Mouse (Mus musculus) ES-E14 (cell line): ENCODE results near the gene Tmem123. TPM values are rescaled to one million over a fixed set of nuclear protein-coding genes. Genes with fewer than 3 reads are reported as not detected.

Experiments
- DNase-seq: peaks from one replicate; pipeline ENCODE4 v3.0.0-alpha.2; 2013; ENCODE audit warnings: low read depth, low spot score
- H3K27ac ChIP-seq: 2 replicates; pipeline ENCODE4 v1.5.1; 2012; ENCODE audit warnings: low read depth, mild to moderate bottlenecking, low read length, moderate library complexity, mixed read lengths; ENCODE audit not compliant: poor library complexity, insufficient read depth, severe bottlenecking
- H3K36me3 ChIP-seq: 2 replicates; pipeline ENCODE4 v1.6.1; 2012; ENCODE audit warnings: mild to moderate bottlenecking, low read length, moderate library complexity, mixed read lengths; ENCODE audit not compliant: control insufficient read depth, poor library complexity, insufficient read depth, severe bottlenecking
- H3K4me1 ChIP-seq, 2 experiments: fragments of 150-350 bp in 1 of 2; sonication (generic) in 1 of 2; 2 replicates each; pipeline ENCODE4 v1.6.1; 2012; ENCODE audit warnings: low read length in 2 of 2, mild to moderate bottlenecking in 1 of 2, mixed read lengths in 1 of 2; ENCODE audit not compliant: control insufficient read depth in 2 of 2, insufficient read depth in 2 of 2, poor library complexity in 1 of 2
- H3K4me3 ChIP-seq, 2 experiments: fragments of 150-350 bp in 1 of 2; sonication (generic) in 1 of 2; 2 replicates each; pipeline ENCODE4 v1.5.1; 2012; ENCODE audit warnings: low read length in 2 of 2, low read depth in 1 of 2, mild to moderate bottlenecking in 1 of 2, mixed read lengths in 1 of 2; ENCODE audit not compliant: insufficient read depth in 1 of 2, poor library complexity in 1 of 2, severe bottlenecking in 1 of 2
- H3K9ac ChIP-seq: 2 replicates; pipeline ENCODE4 v1.6.1; 2012; ENCODE audit warnings: low read depth, mild to moderate bottlenecking, low read length, mixed read lengths; ENCODE audit not compliant: poor library complexity, insufficient read depth, severe bottlenecking
- H3K9me3 ChIP-seq: fragments of 150-350 bp; sonication (generic); 2 replicates; pipeline ENCODE4 v1.6.1; 2012; ENCODE audit warnings: low read depth, mild to moderate bottlenecking, low read length; ENCODE audit not compliant: control insufficient read depth, insufficient read depth
- CHD2 ChIP-seq: IDR thresholded peaks from 2 replicates; pipeline ENCODE4 v1.6.1; 2014; ENCODE audit warnings: mild to moderate bottlenecking, low read depth, low read length, inconsistent platforms
- HCFC1 ChIP-seq: IDR thresholded peaks from 2 replicates; pipeline ENCODE4 v1.6.1; 2012; ENCODE audit warnings: low read length, inconsistent platforms, borderline replicate concordance; ENCODE audit not compliant: insufficient read depth
- MAFK ChIP-seq: IDR thresholded peaks from 2 replicates; pipeline ENCODE4 v1.6.1; 2014; ENCODE audit warnings: mild to moderate bottlenecking, low read depth, low read length, inconsistent platforms; ENCODE audit not compliant: insufficient read depth
- ZC3H11A ChIP-seq: IDR thresholded peaks from 2 replicates; pipeline ENCODE4 v1.6.1; 2012; ENCODE audit warnings: low read depth, mild to moderate bottlenecking, inconsistent platforms, low read length, borderline replicate concordance
- ZNF384 ChIP-seq: IDR thresholded peaks from 2 replicates; pipeline ENCODE4 v1.6.1; 2012; ENCODE audit warnings: low read depth, low read length, inconsistent platforms
- in situ Hi-C, 2 experiments: fragments of 600-800 bp; cut with MboI; formaldehyde crosslinking; loops; one replicate each; pipeline ENCODE4 v1.15.1; 2025; ENCODE audit warnings: low sequenced_read_pairs in 2 of 2, inconsistent platforms in 1 of 2; ENCODE audit not compliant: unreplicated experiment in 2 of 2
- total RNA-seq: library from RNA; depleted of rRNA; stranded (reverse); fragments of 300-350 nt; gene quantifications from 2 replicates; pipeline ENCODE4 v1.2.3, GENCODE M21; 2012

Gene Tmem123
- total RNA-seq, 1 experiment: 27.5 TPM

- no peak for TF ChIP-seq CHD2
- no peak for TF ChIP-seq ZNF384
- no peak for TF ChIP-seq ZC3H11A
- TF ChIP-seq MAFK: no peak
- no peak for TF ChIP-seq HCFC1
- Histone ChIP-seq H3K36me3 (peaks cover 5% of the 10 kb centered on the region; the same call in 1 of the 2 replicates), H3K4me3 (no peak overlapping the region), H3K9ac (no peak overlapping the region), H3K4me1 (peaks cover 0 to 2% of the 10 kb centered on the region in 2 experiments; a peak in 1 of 4 replicates), H3K9me3 (no peaks in the 10 kb centered on the region), H3K27ac (no peak overlapping the region)
- no peak for DNase-seq
- in situ Hi-C loops: no loop called here
Measured at GRCm38 (mm10) chr9:7779786-7780185, 15.9 kb downstream of the Tmem123 start.

- Histone ChIP-seq H3K9me3 (no peaks in the 10 kb centered on the region), H3K9ac (no peak overlapping the region), H3K36me3 (peaks cover 10% of the 10 kb centered on the region; the same call in 1 of the 2 replicates), H3K4me1 (peaks cover 0 to 2% of the 10 kb centered on the region in 2 experiments; a peak in 1 of 4 replicates), H3K4me3 (no peak overlapping the region), H3K27ac (no peak overlapping the region)
- TF ChIP-seq HCFC1: no peak
- no peak for TF ChIP-seq ZNF384
- TF ChIP-seq CHD2: no peak
- no peak for TF ChIP-seq ZC3H11A
- TF ChIP-seq MAFK: no peak
- DNase-seq: no peak
- in situ Hi-C loops: no loop called here
Measured at GRCm38 (mm10) chr9:7780250-7781150, 16.7 kb downstream of the Tmem123 start.

GRCm38 (mm10) chr9:7783823-7784614 is 20.2 kb downstream of the Tmem123 start:
- TF ChIP-seq ZNF384 (no peak), ZC3H11A (no peak), MAFK (no peak), HCFC1 (no peak), CHD2 (no peak)
- in situ Hi-C loops: no loop called here
- Histone ChIP-seq H3K4me3 (no peak overlapping the region), H3K27ac (no peak overlapping the region), H3K9ac (no peak overlapping the region), H3K4me1 (peaks cover 0 to 4% of the 10 kb centered on the region in 2 experiments; a peak in 1 of 4 replicates), H3K36me3 (peaks cover 10% of the 10 kb centered on the region; the same call in 1 of the 2 replicates), H3K9me3 (no peaks in the 10 kb centered on the region)
- no peak for DNase-seq

- Histone ChIP-seq H3K27ac (no peak overlapping the region), H3K36me3 (peaks cover 10% of the 10 kb centered on the region; the same call in 1 of the 2 replicates), H3K9ac (no peak overlapping the region), H3K9me3 (no peaks in the 10 kb centered on the region), H3K4me3 (no peak overlapping the region), H3K4me1 (peaks cover 0 to 4% of the 10 kb centered on the region in 2 experiments; a peak in 1 of 4 replicates)
- in situ Hi-C loops: no loop called here
- DNase-seq: no peak
- TF ChIP-seq HCFC1 (no peak), ZNF384 (no peak), ZC3H11A (no peak), CHD2 (no peak), MAFK (no peak)
Measured at GRCm38 (mm10) chr9:7784615-7785012, 20.8 kb downstream of the Tmem123 start.
